Mouse (Mus musculus): Measurements from ENCODE around the gene Txndc16. TPM values are rescaled to one million over a fixed set of nuclear protein-coding genes. Genes with fewer than 3 reads are reported as not detected.

The Txndc16 gene
- total RNA-seq, 1 experiment from 2014 or later = 28.7 TPM

Other genes with a start within 250 kb of the Txndc16 start
- 1.4 and 2.5 TPM in 2 replicates for gene Ptger2, start 232.1 kb downstream of the Txndc16 start, total RNA-seq (2017)
- 0.79 and 9.3 TPM in 2 replicates for gene Gpr137c, start 611 bp downstream of the Txndc16 start, total RNA-seq (2017)
- gene Ero1l, start 98.4 kb upstream of the Txndc16 start, total RNA-seq (2017) = 25.8 and 26.0 TPM in 2 replicates
- gene Psmc6, start 109.5 kb upstream of the Txndc16 start, total RNA-seq (2017) = 214 and 262 TPM in 2 replicates
- gene Styx, start 130.8 kb upstream of the Txndc16 start, total RNA-seq (2017) = 21.1 and 30.4 TPM in 2 replicates
- 25.6 and 29.3 TPM in 2 replicates for gene Gnpnat1, start 184.6 kb upstream of the Txndc16 start, total RNA-seq (2017)

Measured in hematopoietic stem cell, adult 5-6 weeks (primary cell).